Mouse (Mus musculus) ES-E14 (cell line): ENCODE measurements at regions not wholly inside any gene's neighbourhood (a gene's known extent, or its start where the extent isn't known, plus 50 kb on each side); places are given as distances from the start of the nearest gene placed in this dataset.

Experiments
- DNase-seq: peaks from one replicate; pipeline ENCODE4 v3.0.0-alpha.2; 2013; ENCODE audit warnings: low read depth, low spot score
- H3K27ac ChIP-seq: 2 replicates; pipeline ENCODE4 v1.5.1; 2012; ENCODE audit warnings: low read depth, mild to moderate bottlenecking, low read length, moderate library complexity, mixed read lengths; ENCODE audit not compliant: poor library complexity, insufficient read depth, severe bottlenecking
- H3K36me3 ChIP-seq: 2 replicates; pipeline ENCODE4 v1.6.1; 2012; ENCODE audit warnings: mild to moderate bottlenecking, low read length, moderate library complexity, mixed read lengths; ENCODE audit not compliant: control insufficient read depth, poor library complexity, insufficient read depth, severe bottlenecking
- H3K4me1 ChIP-seq, 2 experiments: fragments of 150-350 bp in 1 of 2; sonication (generic) in 1 of 2; 2 replicates each; pipeline ENCODE4 v1.6.1; 2012; ENCODE audit warnings: low read length in 2 of 2, mild to moderate bottlenecking in 1 of 2, mixed read lengths in 1 of 2; ENCODE audit not compliant: control insufficient read depth in 2 of 2, insufficient read depth in 2 of 2, poor library complexity in 1 of 2
- H3K4me3 ChIP-seq, 2 experiments: fragments of 150-350 bp in 1 of 2; sonication (generic) in 1 of 2; 2 replicates each; pipeline ENCODE4 v1.5.1; 2012; ENCODE audit warnings: low read length in 2 of 2, low read depth in 1 of 2, mild to moderate bottlenecking in 1 of 2, mixed read lengths in 1 of 2; ENCODE audit not compliant: insufficient read depth in 1 of 2, poor library complexity in 1 of 2, severe bottlenecking in 1 of 2
- H3K9ac ChIP-seq: 2 replicates; pipeline ENCODE4 v1.6.1; 2012; ENCODE audit warnings: low read depth, mild to moderate bottlenecking, low read length, mixed read lengths; ENCODE audit not compliant: poor library complexity, insufficient read depth, severe bottlenecking
- H3K9me3 ChIP-seq: fragments of 150-350 bp; sonication (generic); 2 replicates; pipeline ENCODE4 v1.6.1; 2012; ENCODE audit warnings: low read depth, mild to moderate bottlenecking, low read length; ENCODE audit not compliant: control insufficient read depth, insufficient read depth
- CHD2 ChIP-seq: IDR thresholded peaks from 2 replicates; pipeline ENCODE4 v1.6.1; 2014; ENCODE audit warnings: mild to moderate bottlenecking, low read depth, low read length, inconsistent platforms
- HCFC1 ChIP-seq: IDR thresholded peaks from 2 replicates; pipeline ENCODE4 v1.6.1; 2012; ENCODE audit warnings: low read length, inconsistent platforms, borderline replicate concordance; ENCODE audit not compliant: insufficient read depth
- MAFK ChIP-seq: IDR thresholded peaks from 2 replicates; pipeline ENCODE4 v1.6.1; 2014; ENCODE audit warnings: mild to moderate bottlenecking, low read depth, low read length, inconsistent platforms; ENCODE audit not compliant: insufficient read depth
- ZC3H11A ChIP-seq: IDR thresholded peaks from 2 replicates; pipeline ENCODE4 v1.6.1; 2012; ENCODE audit warnings: low read depth, mild to moderate bottlenecking, inconsistent platforms, low read length, borderline replicate concordance
- ZNF384 ChIP-seq: IDR thresholded peaks from 2 replicates; pipeline ENCODE4 v1.6.1; 2012; ENCODE audit warnings: low read depth, low read length, inconsistent platforms
- in situ Hi-C, 2 experiments: fragments of 600-800 bp; cut with MboI; formaldehyde crosslinking; loops; one replicate each; pipeline ENCODE4 v1.15.1; 2025; ENCODE audit warnings: low sequenced_read_pairs in 2 of 2, inconsistent platforms in 1 of 2; ENCODE audit not compliant: unreplicated experiment in 2 of 2

DNA sequence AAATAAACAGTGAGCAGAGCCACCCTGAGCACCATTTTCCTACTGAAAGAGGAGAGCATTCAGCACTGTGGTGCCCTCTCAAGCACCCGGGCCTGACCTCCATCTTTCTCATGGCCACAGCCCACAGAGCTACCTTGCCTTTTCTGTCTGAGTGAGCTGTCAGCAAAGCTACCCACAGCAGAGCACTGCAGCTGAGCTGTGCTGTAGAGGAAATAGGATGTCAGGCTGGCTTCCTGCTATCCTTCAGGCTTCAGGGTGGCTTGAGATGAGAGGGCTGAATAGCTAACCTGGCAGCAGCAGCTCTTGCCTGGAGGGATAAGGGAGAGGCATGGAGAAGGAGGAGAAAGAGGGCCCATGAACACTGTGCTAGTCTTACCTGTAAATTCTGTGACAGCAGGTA, 82.5 kb downstream of the Gjd2 start:
- no peaks in the 10 kb centered on the region for H3K9me3 ChIP-seq
- H3K4me3 ChIP-seq: no peak overlapping the region
- H3K9ac ChIP-seq: no peak overlapping the region
- no peak for DNase-seq
- H3K4me1 ChIP-seq: no peaks in the 10 kb centered on the region
- H3K27ac ChIP-seq: no peak overlapping the region
- in situ Hi-C loops: no loop called here
- no peak for TF ChIP-seq HCFC1
- no peaks in the 10 kb centered on the region for H3K36me3 ChIP-seq

DNA sequence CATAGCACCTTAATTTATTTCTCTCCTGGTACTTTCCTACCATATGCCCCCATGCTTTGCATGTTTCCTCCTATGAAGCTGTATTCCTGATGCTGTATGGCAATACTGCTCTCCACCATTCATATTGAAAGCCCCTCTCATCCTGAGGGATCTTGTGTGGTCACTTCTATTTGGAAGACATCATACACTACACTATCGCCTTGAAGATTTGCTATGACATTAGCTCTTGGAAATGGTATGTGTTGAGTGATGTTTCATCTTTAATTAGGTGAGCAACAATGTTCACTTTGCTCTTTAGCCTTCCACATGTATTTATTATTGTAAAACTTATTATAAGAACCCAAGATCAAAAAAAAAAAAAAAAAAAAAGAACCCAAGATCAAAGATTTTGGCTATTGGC, 81.2 kb upstream of the Arhgap11a start:
- in situ Hi-C loops: no loop called here
- no peaks in the 10 kb centered on the region for H3K9me3 ChIP-seq
- no peak for DNase-seq

DNA sequence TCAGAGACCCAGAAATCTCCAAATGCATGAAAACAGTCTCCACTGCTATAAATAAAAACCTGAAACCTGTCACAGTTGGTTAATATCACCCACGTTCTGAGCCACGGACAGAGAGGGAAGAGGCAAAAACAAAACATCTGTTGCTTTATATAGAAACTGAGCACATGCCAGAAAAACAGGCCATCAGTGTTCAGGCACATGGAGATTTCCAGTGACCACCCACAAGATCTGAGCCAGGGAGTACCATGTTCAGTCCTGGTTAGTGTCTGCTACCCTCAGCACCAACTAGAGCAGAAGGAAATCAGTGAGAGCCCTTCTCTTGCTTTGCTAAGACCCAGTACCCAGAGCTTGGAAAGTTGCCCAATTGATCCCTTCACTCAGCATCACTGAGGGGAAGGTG, 75.7 kb upstream of the Arhgap11a start:
- no peaks in the 10 kb centered on the region for H3K9me3 ChIP-seq
- H3K4me3 ChIP-seq: no peak overlapping the region
- no peak for DNase-seq
- H3K36me3 ChIP-seq: no peaks in the 10 kb centered on the region
- no peak overlapping the region for H3K27ac ChIP-seq
- H3K9ac ChIP-seq: no peak overlapping the region
- in situ Hi-C loops: no loop called here
- no peak for TF ChIP-seq CHD2
- no peak for TF ChIP-seq MAFK
- TF ChIP-seq ZC3H11A: no peak
- no peak for TF ChIP-seq HCFC1
- TF ChIP-seq ZNF384: no peak
- H3K4me1 ChIP-seq: no peaks in the 10 kb centered on the region

More for the DNA sequence above, 81.2 kb upstream of the Arhgap11a start:
- Histone ChIP-seq H3K9ac (no peak overlapping the region), H3K36me3 (no peaks in the 10 kb centered on the region), H3K4me3 (no peak overlapping the region), H3K27ac (no peak overlapping the region), H3K4me1 (no peaks in the 10 kb centered on the region)
- TF ChIP-seq HCFC1 (no peak), MAFK (no peak), CHD2 (no peak)

DNA sequence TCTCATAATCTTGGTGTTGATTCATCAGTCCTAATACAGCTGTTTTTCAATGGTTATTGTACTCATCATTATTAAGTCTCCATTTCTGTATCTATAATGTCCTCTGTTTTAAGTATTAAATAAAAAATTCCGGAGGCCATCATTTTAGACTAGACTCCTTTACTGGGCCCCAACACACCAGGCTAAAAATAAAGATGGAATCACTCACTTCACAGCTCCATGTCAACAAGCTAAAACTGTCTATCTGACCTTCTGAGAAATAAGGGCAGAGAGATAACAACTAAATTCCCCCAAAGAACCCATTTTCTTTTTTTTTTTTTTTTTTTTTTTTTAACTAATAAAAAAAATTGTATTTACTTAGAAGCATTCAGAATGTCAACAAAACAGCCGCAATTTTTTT, 70.5 kb upstream of the Arhgap11a start:
- no peak for DNase-seq
- Histone ChIP-seq H3K4me1 (no peaks in the 10 kb centered on the region), H3K36me3 (no peaks in the 10 kb centered on the region), H3K9ac (no peak overlapping the region), H3K4me3 (no peak overlapping the region), H3K27ac (no peak overlapping the region), H3K9me3 (no peaks in the 10 kb centered on the region)
- TF ChIP-seq HCFC1 (no peak), ZNF384 (no peak), ZC3H11A (no peak), MAFK (no peak), CHD2 (no peak)
- in situ Hi-C loops: no loop called here

DNA sequence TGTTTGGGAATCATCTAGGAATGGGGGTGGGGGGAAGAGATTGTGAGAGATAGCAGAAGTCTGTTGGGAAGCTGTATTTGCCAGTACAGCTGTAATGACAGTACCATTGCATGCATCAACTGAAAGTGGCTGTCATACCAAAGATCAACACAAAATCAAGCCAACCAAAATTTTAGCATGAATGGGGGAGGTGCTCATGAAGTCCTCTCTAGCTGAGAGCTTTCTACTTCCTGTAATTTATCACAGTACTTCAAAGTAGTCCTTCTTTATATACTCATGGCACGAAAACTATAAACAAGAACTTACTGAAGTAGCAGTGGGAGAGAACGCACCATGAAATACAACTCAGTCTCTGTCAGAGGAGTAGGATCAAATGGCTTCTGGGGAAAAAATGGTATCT, 65.8 kb upstream of the Arhgap11a start:
- Histone ChIP-seq H3K9ac (no peak overlapping the region), H3K36me3 (no peaks in the 10 kb centered on the region), H3K27ac (no peak overlapping the region), H3K4me3 (no peak overlapping the region), H3K9me3 (no peaks in the 10 kb centered on the region), H3K4me1 (no peaks in the 10 kb centered on the region)
- in situ Hi-C loops: no loop called here
- TF ChIP-seq MAFK: no peak
- no peak for TF ChIP-seq ZNF384
- no peak for TF ChIP-seq CHD2
- no peak for TF ChIP-seq ZC3H11A
- no peak for TF ChIP-seq HCFC1
- no peak for DNase-seq
